Mouse (Mus musculus) liver, postnatal 0 days (tissue): Measurements from ENCODE around the gene Serpina12. TPM values are rescaled to one million over a fixed set of nuclear protein-coding genes. Genes with fewer than 3 reads are reported as not detected.

Experiments used
- ATAC-seq: fragments of 200-750 bp; cut with Nextera tagmentation; 2 replicates; pipeline ENCODE4 v1.8.0; 2017; ENCODE audit warnings: mild to moderate bottlenecking, moderate library complexity
- DNase-seq: peaks from one replicate; pipeline ENCODE4 v3.0.0-alpha.2; 2016
- H3K27ac ChIP-seq: fragments of 300-500 bp; sonication (generic); 2 replicates; pipeline ENCODE4 v1.5.1; 2014; ENCODE audit warnings: antibody characterized with exemption, moderate library complexity, mild to moderate bottlenecking, low read depth
- H3K27me3 ChIP-seq: fragments of 300-500 bp; sonication (generic); 2 replicates; pipeline ENCODE4 v1.6.1; 2014; ENCODE audit warnings: low read length, control low read depth, mixed read lengths; ENCODE audit not compliant: insufficient read depth
- H3K36me3 ChIP-seq: fragments of 300-500 bp; sonication (generic); replicated peaks from 2 replicates; pipeline ENCODE4 v1.6.1; 2014; ENCODE audit warnings: mild to moderate bottlenecking, control low read depth, low read length, moderate library complexity, mixed read lengths; ENCODE audit not compliant: insufficient read depth
- H3K4me1 ChIP-seq: fragments of 300-500 bp; sonication (generic); 2 replicates; pipeline ENCODE4 v1.6.1; 2014; ENCODE audit warnings: antibody characterized with exemption, mild to moderate bottlenecking, control low read depth; ENCODE audit not compliant: insufficient read depth
- H3K4me2 ChIP-seq: fragments of 300-500 bp; sonication (generic); 2 replicates; pipeline ENCODE4 v1.6.1; 2014; ENCODE audit warnings: low read depth, mild to moderate bottlenecking, low read length, moderate library complexity, mixed read lengths
- H3K4me3 ChIP-seq: fragments of 300-500 bp; sonication (generic); 2 replicates; pipeline ENCODE4 v1.5.1; 2014; ENCODE audit warnings: low read depth, low read length
- H3K9ac ChIP-seq: fragments of 300-500 bp; sonication (generic); replicated peaks from 2 replicates; pipeline ENCODE4 v1.6.1; 2014; ENCODE audit warnings: mild to moderate bottlenecking, moderate library complexity
- H3K9me3 ChIP-seq: fragments of 300-500 bp; sonication (generic); 2 replicates; pipeline ENCODE4 v1.6.1; 2016; ENCODE audit warnings: mild to moderate bottlenecking, control low read depth, low read length, mixed read lengths
- CTCF ChIP-seq: sonication (generic); IDR thresholded peaks from 2 replicates; pipeline ENCODE4 v1.5.1; 2016; ENCODE audit warnings: antibody characterized with exemption, low read depth
- EP300 ChIP-seq: IDR thresholded peaks from 2 replicates; pipeline ENCODE4 v1.6.1; 2016; ENCODE audit warnings: antibody characterized with exemption, low read depth, mild to moderate bottlenecking
- WGBS: fragments of 180-500 bp; shearing (Covaris S2); extraction: QIAGEN DNeasy Blood & Tissue Kit; methylation state at CpG from one replicate; pipeline ENCODE4 v1.1.7; 2014; ENCODE audit not compliant: insufficient replicate concordance; 5-methylcytosine and 5-hydroxymethylcytosine counted together
- polyA plus RNA-seq: library from polyadenylated mRNA; unstranded; fragments of >200 nt; fragmentation: Nextera tagmentation; extraction: Ambion mirVana; gene quantifications from 2 replicates; pipeline ENCODE4 v1.2.1, GENCODE M21; 2015

The Serpina12 gene
- polyA plus RNA-seq = 0.13 TPM in 2 replicates

- Histone ChIP-seq H3K4me1 (peaks cover 7% of the 10 kb centered on the region; the same call in 1 of the 2 replicates), H3K4me3 (no peak within 1 kb of the TSS), H3K27me3 (no peaks in the 10 kb centered on the region), H3K9me3 (no peaks in the 10 kb centered on the region), H3K9ac (no peak within 1 kb of the TSS), H3K36me3 (no peaks in the 10 kb centered on the region), H3K4me2 (no peak within 1 kb of the TSS), H3K27ac (no peak within 1 kb of the TSS)
- DNase-seq (no peak), ATAC-seq (no peak)
- 74% methylated on average over 7 of the region's 7 CpGs for WGBS
- TF ChIP-seq EP300 (no peak), CTCF (no peak)
Measured at GRCm38 (mm10) chr12:104044343-104044742, at the start of gene Serpina12. Serpina12 (minus strand) TSS chr12:104044443.

- no peak for TF ChIP-seq CTCF
- TF ChIP-seq EP300 = no peak
- Histone ChIP-seq H3K4me1 (0 out of 2 replicates have a peak, but pooled peaks cover 3% of the 10 kb centered on the region), H3K4me2 (no peak overlapping the region), H3K27me3 (no peaks in the 10 kb centered on the region), H3K36me3 (no peaks in the 10 kb centered on the region), H3K9me3 (no peaks in the 10 kb centered on the region), H3K4me3 (no peak overlapping the region), H3K27ac (no peak overlapping the region), H3K9ac (no peak overlapping the region)
- DNase-seq = no peak
- 79% methylated on average over 1 of the region's 1 CpGs for WGBS
- ATAC-seq = no peak
Measured at GRCm38 (mm10) chr12:104091303-104091702, 47.1 kb upstream of the Serpina12 start.

- Histone ChIP-seq H3K27me3 (no peaks in the 10 kb centered on the region), H3K4me2 (no peak overlapping the region), H3K4me3 (no peak overlapping the region), H3K4me1 (0 out of 2 replicates have a peak, but pooled peaks cover 3% of the 10 kb centered on the region), H3K27ac (peak overlapping the region; percentile 55), H3K9ac (no peak overlapping the region), H3K9me3 (no peaks in the 10 kb centered on the region), H3K36me3 (no peaks in the 10 kb centered on the region)
- 44% methylated on average over 2 of the region's 2 CpGs for WGBS
- TF ChIP-seq EP300 (peak; percentile 36; the same call in 1 of the 2 replicates), CTCF (no peak)
- peak; percentile 78 for ATAC-seq
- DNase-seq = no peak
Measured at GRCm38 (mm10) chr12:104090119-104090518, 45.9 kb upstream of the Serpina12 start.

- no peak overlapping the region for H3K4me2 ChIP-seq
- H3K9ac ChIP-seq = no peak overlapping the region
- H3K4me3 ChIP-seq = no peak overlapping the region
- 62% methylated on average over 5 of the region's 5 CpGs for WGBS
- no peaks in the 10 kb centered on the region for H3K9me3 ChIP-seq
- H3K36me3 ChIP-seq = no peaks in the 10 kb centered on the region
- DNase-seq = no peak
- TF ChIP-seq EP300 (no peak), CTCF (no peak)
- no peak overlapping the region for H3K27ac ChIP-seq
- H3K4me1 ChIP-seq = peaks cover 5% of the 10 kb centered on the region; the same call in 1 of the 2 replicates
- ATAC-seq = no peak
- H3K27me3 ChIP-seq = no peaks in the 10 kb centered on the region
Measured at GRCm38 (mm10) chr12:104072286-104072685, 28.0 kb upstream of the Serpina12 start.

- TF ChIP-seq CTCF = no peak
- no peak for TF ChIP-seq EP300
- Histone ChIP-seq H3K4me3 (no peak overlapping the region), H3K4me2 (no peak overlapping the region), H3K27me3 (no peaks in the 10 kb centered on the region), H3K27ac (no peak overlapping the region), H3K4me1 (peaks cover 6% of the 10 kb centered on the region; the same call in 1 of the 2 replicates), H3K9ac (no peak overlapping the region), H3K36me3 (no peaks in the 10 kb centered on the region), H3K9me3 (no peaks in the 10 kb centered on the region)
- DNase-seq = no peak
- 29% methylated on average over 1 of the region's 1 CpGs for WGBS
- ATAC-seq = no peak
Measured at GRCm38 (mm10) chr12:104071708-104072107, 27.5 kb upstream of the Serpina12 start.

- H3K27me3 ChIP-seq = no peaks in the 10 kb centered on the region
- H3K9ac ChIP-seq = no peak overlapping the region
- no peak overlapping the region for H3K27ac ChIP-seq
- ATAC-seq (peak; percentile 47), DNase-seq (peak; percentile 84)
- H3K4me2 ChIP-seq = no peak overlapping the region
- H3K36me3 ChIP-seq = no peaks in the 10 kb centered on the region
- no peaks in the 10 kb centered on the region for H3K9me3 ChIP-seq
- H3K4me3 ChIP-seq = no peak overlapping the region
- H3K4me1 ChIP-seq = peaks cover 6% of the 10 kb centered on the region; the same call in 1 of the 2 replicates
- WGBS = 4% methylated on average over 2 of the region's 2 CpGs
- TF ChIP-seq CTCF (peak; percentile 81), EP300 (no peak)
Measured at GRCm38 (mm10) chr12:104069620-104070019, 25.4 kb upstream of the Serpina12 start.

GRCm38 (mm10) chr12:104067549-104067948 lies 23.3 kb upstream of the Serpina12 start:
- no peaks in the 10 kb centered on the region for H3K27me3 ChIP-seq
- H3K27ac ChIP-seq = peak overlapping the region; percentile 71
- peaks cover 6% of the 10 kb centered on the region; the same call in 1 of the 2 replicates for H3K4me1 ChIP-seq
- DNase-seq = peak; percentile 58
- H3K9me3 ChIP-seq = no peaks in the 10 kb centered on the region
- no peak overlapping the region for H3K9ac ChIP-seq
- peak overlapping the region; percentile 30 for H3K4me2 ChIP-seq
- WGBS = 19% methylated on average over 4 of the region's 4 CpGs
- no peak overlapping the region for H3K4me3 ChIP-seq
- TF ChIP-seq EP300 (no peak), CTCF (no peak)
- H3K36me3 ChIP-seq = no peaks in the 10 kb centered on the region
- ATAC-seq = peak; percentile 75
